Mouse (Mus musculus): ENCODE data around the gene Col3a1. TPM values are rescaled to one million over a fixed set of nuclear protein-coding genes. Genes with fewer than 3 reads are reported as not detected.

Col3a1 gene
- total RNA-seq (2021), result 1,000 to 10,000 TPM; 1,443 to 1,651 TPM

- DNase-seq, result peak; percentile 76
These were observed at the start of gene Col3a1 for GRCm38 (mm10) chr1:45311388-45311787. Gene Col3a1 (plus strand): TSS chr1:45311538.

GRCm38 (mm10) chr1:45269421-45269820 is 41.9 kb upstream of the Col3a1 start:
- DNase-seq, result no peak

GRCm38 (mm10) chr1:45276006-45276539 is 35.3 kb upstream of the Col3a1 start:
- peak; percentile 38 for DNase-seq

GRCm38 (mm10) chr1:45287954-45288353 is 23.4 kb upstream of the Col3a1 start:
- no peak for DNase-seq

GRCm38 (mm10) chr1:45290037-45290436 is 21.3 kb upstream of the Col3a1 start:
- DNase-seq, result no peak

- no peak for DNase-seq
These were observed 11.8 kb upstream of the Col3a1 start for GRCm38 (mm10) chr1:45299394-45300119.

- DNase-seq, result no peak
These were observed 7.1 kb upstream of the Col3a1 start for GRCm38 (mm10) chr1:45304273-45304672.

GRCm38 (mm10) chr1:45309015-45309414 is 2.3 kb upstream of the Col3a1 start:
- no peak for DNase-seq

GRCm38 (mm10) chr1:45311962-45312361 is 624 bp downstream of the Col3a1 start:
- peak; percentile 49 for DNase-seq

GRCm38 (mm10) chr1:45312870-45313269 is 1.5 kb downstream of the Col3a1 start:
- DNase-seq, result peak; percentile 50

- DNase-seq, result no peak
These were observed 2.5 kb downstream of the Col3a1 start for GRCm38 (mm10) chr1:45313696-45314295.

- DNase-seq, result no peak
These were observed 4.6 kb downstream of the Col3a1 start for GRCm38 (mm10) chr1:45315767-45316528.

- no peak for DNase-seq
These were observed 6.9 kb downstream of the Col3a1 start for GRCm38 (mm10) chr1:45318241-45318640.

GRCm38 (mm10) chr1:45320861-45321260 is 9.5 kb downstream of the Col3a1 start:
- DNase-seq, result no peak

- no peak for DNase-seq
These were observed 17.8 kb downstream of the Col3a1 start for GRCm38 (mm10) chr1:45329149-45329548.

- no peak for DNase-seq
These were observed 44.6 kb downstream of the Col3a1 start for GRCm38 (mm10) chr1:45355944-45356343.

GRCm38 (mm10) chr1:45358020-45358419 is 46.7 kb downstream of the Col3a1 start:
- DNase-seq, result no peak

GRCm38 (mm10) chr1:45359147-45359546 is 47.8 kb downstream of the Col3a1 start:
- no peak for DNase-seq

- DNase-seq, result no peak
These were observed 48.3 kb downstream of the Col3a1 start for GRCm38 (mm10) chr1:45359673-45360072.

GRCm38 (mm10) chr1:45363274-45363673 is 51.9 kb downstream of the Col3a1 start:
- DNase-seq, result no peak

- DNase-seq, result no peak
These were observed 54.1 kb downstream of the Col3a1 start for GRCm38 (mm10) chr1:45365427-45365826.

- DNase-seq, result no peak
These were observed 68.8 kb downstream of the Col3a1 start for GRCm38 (mm10) chr1:45379992-45380690.
